Mouse (Mus musculus) midbrain, postnatal 0 days (tissue): ENCODE measurements at regions not wholly inside any gene's neighbourhood (a gene's known extent, or its start where the extent isn't known, plus 50 kb on each side); places are given as distances from the start of the nearest gene placed in this dataset.

Experiments used
- ATAC-seq: fragments of 200-750 bp; cut with Nextera tagmentation; 2 replicates; pipeline ENCODE4 v1.8.0; 2017; ENCODE audit warnings: moderate number of reproducible peaks, mild to moderate bottlenecking, moderate TSS enrichment, moderate library complexity; ENCODE audit not compliant: low FRiP score
- DNase-seq: peaks from one replicate; pipeline ENCODE4 v3.0.0-alpha.2; 2015; ENCODE audit warnings: low spot score
- H3K27ac ChIP-seq: fragments of 300-500 bp; sonication (generic); 2 replicates; pipeline ENCODE4 v1.5.1; 2014; ENCODE audit warnings: low read depth, mild to moderate bottlenecking, low read length, mixed read lengths
- H3K27me3 ChIP-seq: fragments of 300-500 bp; sonication (generic); 2 replicates; pipeline ENCODE4 v1.6.1; 2014; ENCODE audit warnings: low read length, control low read depth, mixed read lengths; ENCODE audit not compliant: insufficient read depth
- H3K36me3 ChIP-seq: fragments of 300-500 bp; sonication (generic); 2 replicates; pipeline ENCODE4 v1.6.1; 2014; ENCODE audit warnings: low read length, control low read depth, mixed read lengths; ENCODE audit not compliant: insufficient read depth
- H3K4me1 ChIP-seq: fragments of 300-500 bp; sonication (generic); 2 replicates; pipeline ENCODE4 v1.6.1; 2014; ENCODE audit warnings: mild to moderate bottlenecking, control low read depth, antibody characterized with exemption, low read length, mixed read lengths; ENCODE audit not compliant: insufficient read depth
- H3K4me2 ChIP-seq: fragments of 300-500 bp; sonication (generic); 2 replicates; pipeline ENCODE4 v1.6.1; 2014; ENCODE audit warnings: low read depth, mild to moderate bottlenecking, low read length, mixed read lengths; ENCODE audit not compliant: poor library complexity, severe bottlenecking
- H3K4me3 ChIP-seq: fragments of 300-500 bp; sonication (generic); 2 replicates; pipeline ENCODE4 v1.5.1; 2014; ENCODE audit warnings: low read depth, mild to moderate bottlenecking, low read length, moderate library complexity
- H3K9ac ChIP-seq: fragments of 300-500 bp; sonication (generic); replicated peaks from 2 replicates; pipeline ENCODE4 v1.6.1; 2014; ENCODE audit warnings: mild to moderate bottlenecking, low read length, moderate library complexity, mixed read lengths; ENCODE audit not compliant: poor library complexity, severe bottlenecking
- H3K9me3 ChIP-seq: fragments of 300-500 bp; sonication (generic); 2 replicates; pipeline ENCODE4 v1.6.1; 2016; ENCODE audit warnings: low read length, control low read depth
- CTCF ChIP-seq: IDR thresholded peaks from 2 replicates; pipeline ENCODE4 v1.5.1; 2016; ENCODE audit warnings: antibody characterized with exemption, mild to moderate bottlenecking
- WGBS: fragments of 180-500 bp; shearing (Covaris S2); extraction: QIAGEN DNeasy Blood & Tissue Kit; methylation state at CpG from one replicate; pipeline ENCODE4 v1.1.7; 2014; 5-methylcytosine and 5-hydroxymethylcytosine counted together

DNA sequence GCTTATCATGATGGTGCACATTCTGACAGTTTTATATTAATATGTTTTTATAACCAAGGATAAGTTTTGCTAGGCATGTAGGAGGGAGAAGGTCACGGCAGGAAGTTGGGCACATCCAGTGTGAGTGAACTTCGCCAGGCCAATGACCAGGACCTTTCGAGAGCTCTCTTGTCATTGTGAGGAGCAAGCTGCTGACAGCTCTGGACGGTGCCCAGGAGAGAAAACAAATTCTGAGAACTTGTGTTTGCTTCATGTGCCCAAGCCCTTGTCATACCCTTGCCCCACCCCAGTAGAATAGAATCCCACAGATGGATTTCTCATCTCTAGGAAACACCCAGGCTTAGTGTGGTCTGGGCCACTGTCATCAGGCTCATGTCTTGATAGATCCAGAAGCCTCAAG is 304.5 kb upstream of the Ddhd1 start:
- Histone ChIP-seq H3K9ac (no peak overlapping the region), H3K4me1 (no peaks in the 10 kb centered on the region), H3K27ac (no peak overlapping the region), H3K4me2 (no peak overlapping the region), H3K4me3 (no peak overlapping the region), H3K36me3 (no peaks in the 10 kb centered on the region), H3K27me3 (no peaks in the 10 kb centered on the region), H3K9me3 (no peaks in the 10 kb centered on the region)
- ATAC-seq (no peak), DNase-seq (no peak)
- 93% methylated on average over 4 of the region's 4 CpGs for WGBS
- no peak for TF ChIP-seq CTCF

DNA sequence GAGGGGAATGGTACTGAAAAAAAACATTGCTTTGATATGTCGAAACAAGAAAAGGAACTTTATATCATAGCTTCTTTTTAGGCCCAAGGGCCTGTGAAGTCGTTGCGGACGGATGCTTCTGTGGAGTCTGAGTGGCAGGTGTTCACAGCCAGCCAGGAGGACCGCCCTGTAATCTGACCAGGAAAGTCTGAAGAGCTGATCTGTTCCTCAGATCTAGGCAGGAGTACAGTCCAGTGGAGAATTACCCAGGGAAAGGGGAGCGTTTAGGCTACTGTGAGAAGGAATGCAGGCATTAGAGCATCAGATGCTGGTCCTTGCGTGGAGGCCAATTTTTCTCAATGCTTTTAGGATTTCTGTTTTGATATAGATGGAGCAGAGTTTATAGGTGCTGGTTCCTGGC is 306.1 kb upstream of the Ddhd1 start:
- 78% methylated on average over 7 of the region's 7 CpGs for WGBS
- Histone ChIP-seq H3K4me1 (no peaks in the 10 kb centered on the region), H3K9me3 (no peaks in the 10 kb centered on the region), H3K27me3 (no peaks in the 10 kb centered on the region), H3K36me3 (no peaks in the 10 kb centered on the region), H3K27ac (no peak overlapping the region), H3K4me3 (no peak overlapping the region), H3K4me2 (no peak overlapping the region), H3K9ac (no peak overlapping the region)
- ATAC-seq: no peak
- TF ChIP-seq CTCF: no peak
- no peak for DNase-seq

DNA sequence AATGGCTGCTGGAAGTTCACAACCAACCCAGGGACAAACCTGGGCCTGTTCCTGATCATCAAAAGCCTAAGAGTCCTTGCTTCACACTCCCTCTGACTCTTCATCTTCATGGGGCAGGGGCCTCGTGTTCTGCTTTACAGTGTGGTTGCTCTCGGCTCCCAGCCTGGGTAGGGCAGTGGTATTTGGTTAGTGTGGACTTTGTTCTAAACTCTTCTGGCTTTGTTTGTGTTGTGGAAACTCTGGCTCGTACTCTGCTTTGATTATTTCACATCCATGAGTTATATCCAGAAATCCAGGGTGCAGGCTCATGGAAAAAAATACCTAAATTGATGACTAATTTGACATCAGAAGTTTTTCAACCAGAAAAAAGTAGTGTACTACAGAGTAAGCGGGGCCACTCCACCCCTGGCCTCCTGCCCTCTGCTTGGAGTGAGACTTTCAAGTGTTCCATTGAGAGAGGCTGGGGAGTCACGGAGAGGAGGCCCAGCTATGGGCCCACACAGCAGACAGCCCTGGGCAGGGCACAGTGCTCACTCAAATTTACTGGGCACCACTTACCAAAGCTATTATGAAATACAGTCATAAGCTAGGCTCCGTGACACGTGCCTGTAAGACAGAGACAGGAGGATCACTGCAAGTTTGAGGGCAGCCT is 325.4 kb upstream of the Ddhd1 start:
- ATAC-seq (no peak), DNase-seq (no peak)
- Histone ChIP-seq H3K27ac (no peak overlapping the region), H3K4me3 (no peak overlapping the region), H3K4me2 (no peak overlapping the region), H3K9ac (no peak overlapping the region), H3K9me3 (no peaks in the 10 kb centered on the region), H3K27me3 (no peaks in the 10 kb centered on the region), H3K36me3 (no peaks in the 10 kb centered on the region), H3K4me1 (no peaks in the 10 kb centered on the region)
- WGBS: 87% methylated on average over 7 of the region's 7 CpGs
- TF ChIP-seq CTCF: no peak

DNA sequence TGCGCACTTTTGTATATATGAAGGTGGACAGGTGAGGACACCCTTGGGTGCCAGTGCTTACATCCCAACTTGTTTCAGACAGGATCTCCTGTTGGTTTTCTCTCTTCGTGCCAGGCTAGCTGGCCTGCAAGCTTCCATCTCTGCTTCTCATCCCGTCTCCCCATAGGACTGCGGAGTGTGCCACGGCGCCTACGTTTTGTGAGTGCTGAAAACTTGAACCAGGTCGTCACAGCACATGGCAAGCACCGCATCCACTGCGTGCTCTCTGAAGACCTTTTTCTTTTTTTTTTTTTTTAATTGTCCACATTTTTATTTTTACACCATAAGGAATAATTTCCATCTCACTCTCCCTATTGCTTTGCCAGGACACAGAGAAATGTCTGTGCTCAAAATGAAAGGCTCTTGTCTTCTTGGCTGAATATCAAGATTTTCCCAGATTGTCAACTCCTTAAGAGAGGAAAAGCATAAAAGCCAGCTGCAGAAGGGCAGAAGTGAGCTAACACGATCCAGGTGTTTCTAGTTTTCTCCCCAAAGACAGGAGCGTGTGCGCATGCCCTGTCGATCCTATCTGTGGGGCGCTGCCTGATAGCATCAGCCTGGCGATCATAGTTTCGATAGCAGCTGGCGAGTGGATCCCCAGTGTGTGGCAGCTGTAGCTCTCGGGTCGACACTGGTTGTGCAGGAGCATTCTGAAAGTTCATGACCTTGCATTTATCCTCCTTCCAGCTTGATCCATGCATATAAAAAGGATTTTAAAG is 326.4 kb upstream of the Ddhd1 start:
- ATAC-seq: no peak
- no peak for TF ChIP-seq CTCF
- Histone ChIP-seq H3K27me3 (no peaks in the 10 kb centered on the region), H3K4me1 (no peaks in the 10 kb centered on the region), H3K4me3 (no peak overlapping the region), H3K9ac (no peak overlapping the region), H3K36me3 (no peaks in the 10 kb centered on the region), H3K4me2 (no peak overlapping the region), H3K27ac (no peak overlapping the region), H3K9me3 (no peaks in the 10 kb centered on the region)
- peak; percentile 15 for DNase-seq
- 81% methylated on average over 20 of the region's 20 CpGs for WGBS

DNA sequence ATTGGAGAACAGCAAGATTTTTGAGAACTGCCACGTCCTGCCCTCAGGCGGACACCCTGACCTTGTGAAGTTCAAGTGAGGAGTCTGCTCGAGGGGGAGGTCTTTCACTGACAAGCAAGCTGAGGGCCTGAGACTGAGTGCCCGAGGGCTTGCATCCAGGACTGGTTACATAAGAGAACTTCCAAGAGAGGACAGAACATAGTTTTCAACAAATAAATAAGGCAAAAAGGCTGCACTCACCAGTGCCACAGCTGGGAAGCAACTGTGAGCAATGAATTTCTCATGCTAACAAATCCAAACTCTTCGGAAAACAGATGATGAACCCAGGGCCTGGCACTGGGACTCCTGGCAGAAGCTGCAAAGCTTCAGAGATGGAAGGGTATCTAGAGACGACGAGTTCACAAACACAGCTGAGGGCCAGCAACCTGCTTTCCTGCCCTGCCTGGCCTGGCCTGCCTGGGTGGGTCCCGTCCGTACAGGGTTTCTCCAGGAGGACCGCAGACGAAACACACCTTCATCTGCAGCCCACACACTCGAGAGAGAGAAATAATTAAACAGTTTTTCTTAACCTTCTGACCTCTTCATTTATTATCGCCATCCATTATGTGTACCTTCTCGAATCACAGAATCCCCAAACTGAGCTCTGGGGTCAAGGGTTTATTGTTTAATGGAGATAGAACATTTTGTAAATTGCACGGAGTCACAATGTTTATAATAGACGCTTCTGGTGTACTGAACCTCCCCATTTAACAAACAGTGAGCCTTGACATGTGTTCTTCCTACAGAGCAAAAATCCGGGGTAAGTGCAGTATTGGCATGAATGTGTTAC is 334.3 kb upstream of the Ddhd1 start:
- 80% methylated on average over 17 of the region's 17 CpGs for WGBS
- no peak overlapping the region for H3K4me3 ChIP-seq
- no peak for ATAC-seq
- H3K27ac ChIP-seq: no peak overlapping the region
- no peaks in the 10 kb centered on the region for H3K9me3 ChIP-seq
- H3K9ac ChIP-seq: no peak overlapping the region
- no peak for DNase-seq
- no peaks in the 10 kb centered on the region for H3K4me1 ChIP-seq
- no peaks in the 10 kb centered on the region for H3K27me3 ChIP-seq
- H3K36me3 ChIP-seq: no peaks in the 10 kb centered on the region
- no peak overlapping the region for H3K4me2 ChIP-seq
- TF ChIP-seq CTCF: no peak

DNA sequence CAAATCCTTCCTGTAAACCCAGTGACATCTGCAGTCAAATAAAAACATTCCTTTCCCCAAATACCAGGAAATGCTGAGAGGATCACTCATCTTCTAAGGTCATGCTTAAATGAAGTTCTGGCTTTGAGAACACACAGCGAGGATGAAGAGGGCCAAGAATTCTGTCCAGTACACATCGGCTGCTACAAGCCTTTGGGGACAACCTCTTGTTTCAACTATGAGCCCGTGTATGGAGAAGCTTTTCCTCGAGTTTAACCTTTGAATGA is 334.9 kb upstream of the Ddhd1 start:
- WGBS: 78% methylated on average over 4 of the region's 4 CpGs
- no peak for ATAC-seq

More for the DNA sequence above, 334.9 kb upstream of the Ddhd1 start:
- H3K27me3 ChIP-seq: no peaks in the 10 kb centered on the region
- H3K9ac ChIP-seq: no peak overlapping the region
- H3K4me2 ChIP-seq: no peak overlapping the region
- no peaks in the 10 kb centered on the region for H3K36me3 ChIP-seq
- no peak for TF ChIP-seq CTCF
- no peak for DNase-seq
- H3K27ac ChIP-seq: no peak overlapping the region
- no peaks in the 10 kb centered on the region for H3K4me1 ChIP-seq
- no peak overlapping the region for H3K4me3 ChIP-seq
- H3K9me3 ChIP-seq: no peaks in the 10 kb centered on the region
